Mouse (Mus musculus) gastrocnemius, postnatal 4 days (tissue): ENCODE measurements around the gene Bcan. TPM values are rescaled to one million over a fixed set of nuclear protein-coding genes. Genes with fewer than 3 reads are reported as not detected.

Source experiments
- DNase-seq, 2 experiments: peaks; one replicate each; pipeline ENCODE4 v3.0.0; 2021 to 2022; ENCODE audit warnings: low spot score in 2 of 2, mixed read lengths in 2 of 2
- long read RNA-seq, 2 experiments: library from polyadenylated mRNA; stranded (forward); transcript quantifications; one replicate each; pipeline ENCODE4 v2.0.0; 2021
- total RNA-seq, 2 experiments: library from RNA; stranded (reverse); gene quantifications; 2 replicates each; pipeline ENCODE4 v1.2.3; 2021

Bcan gene
- total RNA-seq, result under 1 TPM in 1 of 2 experiments, not detected in 1; 0.12 TPM
- long read RNA-seq, experiment 1, result 0 reads
- long read RNA-seq, experiment 2, result 0 reads

DNA sequence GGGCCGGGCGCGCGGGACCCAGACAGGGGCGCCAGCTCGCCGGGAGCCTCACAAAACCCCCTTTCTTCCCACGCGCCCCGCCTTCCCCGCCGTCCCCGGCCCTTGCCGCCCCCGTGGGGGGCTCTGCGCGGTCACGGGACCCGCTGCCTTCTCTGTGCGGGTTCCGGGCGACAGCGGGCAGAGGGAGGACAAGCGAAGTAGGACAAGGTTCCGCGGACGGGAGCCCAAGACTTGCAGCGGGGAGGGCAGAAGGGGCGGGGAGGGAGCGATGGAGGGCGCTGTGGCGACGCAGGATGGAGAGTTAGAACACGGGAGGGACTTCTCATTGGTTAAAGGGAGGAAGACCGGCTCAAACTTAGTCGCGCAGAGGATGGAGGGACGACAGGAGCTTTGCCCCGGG is at the start of gene Bcan:
Gene Bcan, minus strand, starts transcription at position 50 of the 400 bp plus-strand sequence.
- no peak for DNase-seq

DNA sequence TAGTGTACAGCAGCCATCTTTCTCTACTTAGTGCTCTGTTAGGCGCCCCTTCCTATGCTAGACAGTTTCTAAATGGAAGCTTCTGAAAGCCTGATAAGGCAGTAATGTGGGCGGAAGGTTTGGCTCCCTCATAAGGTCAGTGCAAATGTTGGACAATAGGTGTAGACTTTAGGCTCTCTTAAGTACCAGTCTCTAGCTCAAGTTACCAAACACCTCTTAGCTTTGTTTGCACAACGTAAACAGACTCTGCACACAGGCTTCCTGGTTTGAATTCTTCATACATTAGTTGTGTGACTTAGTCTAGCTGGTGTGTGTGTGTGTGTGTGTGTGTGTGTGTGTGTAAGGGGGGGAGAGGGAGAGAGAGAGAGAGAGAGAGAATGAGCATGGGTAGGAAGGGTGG is 49.5 kb upstream of the Bcan start:
- DNase-seq, result no peak

DNA sequence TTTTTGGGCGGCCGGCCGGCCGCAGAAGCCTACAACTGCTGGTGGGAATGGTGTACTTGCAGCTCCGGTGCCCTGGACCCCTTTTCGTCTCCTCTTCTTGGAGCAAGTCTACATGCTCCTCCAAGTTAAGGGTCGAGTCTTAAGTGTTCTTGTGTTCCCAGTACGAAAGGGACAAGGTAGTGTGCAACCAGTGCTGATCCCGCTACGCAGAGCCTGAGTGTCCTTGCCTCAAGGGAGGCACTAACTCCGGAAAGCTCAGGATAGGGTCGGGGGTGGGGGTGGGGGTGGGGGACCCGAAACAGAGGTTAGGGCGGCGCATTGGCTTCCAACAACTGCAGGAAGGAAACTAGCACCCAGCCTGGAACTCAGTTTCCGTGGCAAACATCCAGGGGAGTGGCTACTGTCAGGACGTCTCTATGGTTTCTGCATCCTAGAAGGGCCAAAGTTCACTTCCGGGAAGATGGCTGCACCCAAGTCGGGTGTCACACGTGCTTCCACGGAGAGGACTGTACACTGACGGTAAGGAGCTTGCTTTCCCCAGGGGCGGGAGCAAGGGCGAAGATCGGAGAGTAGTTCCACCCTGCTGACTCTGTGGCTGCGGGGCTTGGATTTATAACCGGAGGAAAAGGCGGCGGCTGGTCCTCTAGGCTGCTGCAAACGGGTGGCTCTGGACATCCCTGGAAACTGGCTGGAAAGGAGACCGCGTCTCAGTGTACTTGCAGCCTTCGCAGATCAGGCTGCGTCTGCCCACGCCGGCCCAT is 42.8 kb upstream of the Bcan start, which contains the start of gene Gpatch4:
Gene Gpatch4, plus strand, starts transcription at position 448 of the 761 bp plus-strand sequence.
- DNase-seq, result peak; percentile 43 to 85

DNA sequence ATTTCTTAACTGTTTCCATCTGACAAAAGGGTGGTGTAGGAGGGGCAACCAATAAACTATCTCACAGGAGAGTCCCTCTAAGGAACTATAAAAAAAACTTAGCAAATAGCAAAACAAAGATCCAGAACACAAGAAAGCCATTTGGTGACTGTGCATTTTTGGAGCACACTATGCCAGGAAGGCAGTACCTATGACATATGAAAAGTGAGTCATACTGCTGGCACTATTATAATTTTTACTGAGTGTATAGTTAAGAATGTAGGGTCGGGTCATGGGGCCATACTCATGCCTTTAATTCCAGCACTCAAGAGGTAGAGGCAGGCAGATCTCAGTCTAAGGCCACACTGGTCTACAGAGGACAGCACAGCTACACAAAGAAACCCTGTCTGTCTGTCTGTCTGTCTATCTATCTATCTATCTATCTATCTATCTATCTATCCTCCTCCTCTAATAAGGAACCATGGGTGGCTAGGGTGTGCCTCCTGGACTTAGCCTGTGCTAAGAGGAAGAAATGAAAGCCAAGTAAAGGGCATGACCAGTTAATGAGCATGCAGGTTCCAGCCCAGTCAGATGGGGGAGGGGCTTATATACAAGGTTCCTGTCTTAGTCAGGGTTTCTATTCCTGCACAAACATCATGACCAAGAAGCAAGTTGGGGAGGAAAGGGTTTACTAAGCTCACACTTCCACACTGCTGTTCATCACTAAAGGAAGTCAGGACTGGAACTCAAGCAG is 35.7 kb upstream of the Bcan start:
- DNase-seq, result no peak

DNA sequence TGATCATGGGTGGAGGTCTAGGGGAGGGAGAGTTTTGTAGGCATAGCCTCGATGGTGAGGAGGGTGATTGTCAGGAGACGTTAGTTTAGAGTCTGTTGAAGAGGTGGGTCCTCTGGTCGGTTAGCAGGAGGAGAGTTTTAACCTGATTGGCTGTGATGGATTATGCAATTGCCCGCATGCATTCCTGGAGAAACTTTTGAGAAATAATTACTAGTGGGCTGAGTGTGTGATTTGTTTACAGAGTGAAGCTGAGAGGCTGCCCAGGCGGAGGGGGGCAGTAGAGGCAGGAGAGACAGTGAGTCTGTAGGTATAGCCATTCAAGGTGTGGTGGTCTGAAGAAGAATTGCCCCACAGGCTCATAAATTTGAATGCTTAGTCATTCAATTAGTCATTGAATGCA is 33.5 kb upstream of the Bcan start:
- DNase-seq, result no peak

DNA sequence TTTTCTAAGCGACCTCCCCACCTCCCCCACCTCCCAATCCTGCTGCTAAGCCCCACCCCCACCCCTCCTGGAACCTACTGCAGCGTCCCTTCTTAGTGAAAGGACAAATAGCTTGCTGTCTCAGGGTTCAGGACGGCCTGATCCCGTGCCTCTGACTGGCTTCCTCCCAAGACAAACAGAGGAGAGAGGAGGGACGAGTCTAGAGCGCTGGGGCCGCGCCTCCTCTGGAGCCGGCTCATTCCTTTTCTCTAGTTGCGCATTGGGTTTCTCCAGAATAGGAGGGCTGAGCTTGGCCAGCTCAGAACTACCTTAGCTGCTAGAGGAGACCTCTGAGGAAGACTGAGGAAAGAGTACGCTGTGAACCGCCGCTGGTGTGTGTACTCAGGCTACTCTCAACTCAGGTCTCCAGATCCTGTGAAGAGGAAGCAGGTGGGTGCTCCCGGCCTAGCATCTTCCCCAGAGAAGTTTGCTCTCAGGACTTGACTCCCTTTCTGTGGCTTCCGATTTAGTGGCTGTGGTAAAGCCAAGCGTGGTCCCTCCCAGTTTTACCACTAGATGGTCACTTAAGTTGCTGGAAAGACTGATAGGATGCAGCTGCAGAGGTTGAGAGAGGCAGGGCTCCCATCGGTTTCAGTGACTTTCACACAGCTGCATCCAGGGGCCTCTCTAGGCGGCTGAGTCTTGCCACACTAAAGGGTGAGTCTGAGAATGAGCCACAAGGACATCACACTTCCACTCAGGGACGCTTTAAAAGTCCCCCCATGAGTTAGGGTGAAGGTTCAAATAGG is 30.8 kb upstream of the Bcan start:
- no peak for DNase-seq

DNA sequence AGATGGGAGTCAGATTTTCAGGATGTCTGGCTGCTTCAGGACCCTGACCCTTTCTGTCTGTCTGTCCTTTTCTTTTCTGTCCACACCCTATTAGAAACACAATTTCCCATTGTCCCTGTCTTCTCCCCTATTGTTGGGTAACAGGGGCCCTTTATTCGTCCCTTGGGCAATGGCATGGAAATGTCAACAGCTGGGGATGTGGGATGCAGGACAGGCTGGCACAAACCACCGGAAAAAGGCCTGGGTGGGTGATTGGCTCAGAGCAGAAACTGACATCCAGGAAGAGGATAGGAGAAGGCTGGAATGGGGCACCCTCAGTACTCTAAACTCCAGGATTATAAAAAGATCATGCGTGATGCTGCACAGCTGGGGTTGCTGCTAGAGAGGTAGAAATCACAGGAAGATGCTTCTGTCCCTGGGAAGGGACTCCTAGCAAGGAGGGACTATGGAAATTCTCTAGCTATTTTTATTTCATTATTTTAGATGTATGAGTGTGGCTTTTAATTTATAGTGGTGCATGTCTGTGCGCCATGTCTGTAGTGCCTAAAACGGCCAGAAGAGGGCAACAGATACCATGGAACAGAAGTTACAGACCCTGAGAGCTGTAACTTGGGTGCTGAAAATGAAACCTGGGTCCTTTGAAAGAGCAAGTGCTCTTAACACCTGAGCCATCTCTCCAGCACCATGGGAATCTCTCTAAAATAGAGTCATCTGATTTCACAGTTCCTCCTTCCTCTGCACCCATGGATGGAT is 27.6 kb upstream of the Bcan start, which contains the start of gene Hapln2:
Gene Hapln2, minus strand, starts transcription at position 150 of the 753 bp plus-strand sequence.
- DNase-seq, result no peak

DNA sequence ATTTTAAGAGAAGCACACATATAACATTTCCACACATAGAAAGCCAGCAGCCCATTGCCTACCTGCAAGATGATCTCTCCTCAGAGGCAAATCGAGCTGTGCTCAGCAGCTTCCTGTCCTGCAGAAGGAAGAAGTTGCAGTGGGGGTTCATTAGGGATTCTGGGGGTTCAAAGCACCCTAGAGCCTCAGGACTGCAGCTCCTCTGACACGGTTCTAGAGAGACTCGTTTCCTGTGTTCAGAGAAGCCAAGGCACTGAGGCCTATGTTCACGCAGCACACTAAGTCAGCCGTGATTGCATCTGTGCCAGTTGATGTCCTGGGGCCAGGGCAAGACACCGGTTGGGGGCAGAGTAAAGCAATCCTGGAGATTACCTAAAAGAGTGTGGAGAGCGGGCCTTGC is 26.8 kb upstream of the Bcan start:
- no peak for DNase-seq

DNA sequence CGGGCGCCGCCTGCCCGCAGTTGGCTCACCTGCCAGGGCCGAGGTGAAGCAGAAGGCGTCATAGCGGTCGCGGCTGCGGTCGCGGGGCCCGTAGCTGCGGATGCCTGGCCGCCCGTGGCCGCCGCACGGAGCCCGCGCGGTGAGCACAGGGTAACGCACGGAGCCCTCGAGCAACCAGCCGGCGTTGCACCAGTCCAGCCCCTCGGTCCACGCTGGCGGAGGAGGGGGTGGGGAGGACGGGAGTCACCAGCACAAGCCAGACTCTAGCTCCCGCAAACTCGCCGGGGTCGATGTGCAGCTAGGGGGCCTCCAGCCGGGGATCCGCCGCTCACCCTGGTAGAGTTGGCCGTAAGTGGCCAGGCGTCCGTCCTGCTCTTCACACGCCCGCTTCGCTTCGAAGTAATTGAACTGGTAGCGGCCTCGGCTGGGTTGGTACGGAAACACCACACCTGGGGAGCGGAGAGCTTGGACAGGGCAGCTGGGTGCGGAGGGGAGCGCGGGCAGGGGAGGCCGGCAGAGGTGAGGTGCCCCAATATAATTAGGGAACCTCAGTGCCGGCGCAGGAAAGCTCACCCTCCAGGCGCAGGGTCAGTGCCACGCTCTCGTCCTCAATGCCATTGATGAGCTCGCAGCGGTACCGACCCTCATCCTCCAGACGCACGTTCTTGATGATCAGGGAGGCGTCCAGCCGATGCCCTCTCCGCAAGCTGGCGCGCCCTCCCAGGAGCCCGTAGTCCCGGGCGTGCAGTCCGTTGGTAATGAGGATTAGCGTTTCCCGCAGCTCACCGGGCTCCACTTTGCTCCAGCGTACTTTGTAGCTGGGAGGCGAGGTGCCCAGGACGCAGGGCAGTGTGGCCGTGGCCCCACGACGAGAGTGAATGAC is 23.4 kb upstream of the Bcan start:
- peak in 1 of 2 experiments; percentile 24 for DNase-seq

DNA sequence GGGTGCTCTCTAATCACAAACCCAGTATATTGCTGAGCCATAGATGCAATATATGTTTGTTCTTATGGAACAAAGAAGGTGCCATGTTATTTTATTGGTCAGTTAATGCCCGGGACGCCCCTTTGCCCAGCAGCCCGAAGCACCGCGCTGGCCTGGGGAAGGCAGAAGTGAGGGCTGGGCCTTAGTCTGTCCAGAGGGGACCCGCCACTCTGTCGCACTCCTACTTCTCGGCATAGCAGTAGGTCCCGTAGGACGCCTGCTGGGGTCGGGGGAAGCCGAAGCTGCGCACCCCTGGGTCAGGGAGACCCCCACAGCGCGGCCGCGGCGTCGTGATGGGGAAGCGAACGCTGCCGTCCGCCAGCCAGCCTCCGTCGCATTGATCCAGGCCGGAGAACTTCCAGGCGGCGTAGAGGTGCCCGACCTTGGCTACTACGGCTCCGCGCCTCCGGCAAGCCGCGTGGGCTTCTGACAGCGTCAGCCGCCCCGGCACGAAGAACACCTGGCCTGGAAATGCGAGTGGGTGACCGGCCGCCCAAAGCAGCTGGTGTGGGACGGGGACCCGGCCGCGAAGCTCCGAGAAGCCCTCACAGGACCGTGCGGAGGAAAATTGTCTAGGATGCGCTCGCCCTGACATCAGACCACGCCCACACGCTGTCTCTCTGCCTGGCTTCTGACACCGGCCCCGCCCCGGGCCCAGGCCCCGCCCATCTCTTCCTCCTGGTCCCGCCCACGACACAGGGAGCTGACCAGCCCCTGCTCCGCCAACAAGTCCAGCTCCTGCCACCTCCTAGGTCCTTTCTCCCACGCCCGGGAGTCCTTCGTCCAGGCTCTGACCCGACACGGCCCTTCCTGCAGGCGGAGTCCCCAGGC is 22.5 kb upstream of the Bcan start:
- peak; percentile 56 to 81 for DNase-seq

DNA sequence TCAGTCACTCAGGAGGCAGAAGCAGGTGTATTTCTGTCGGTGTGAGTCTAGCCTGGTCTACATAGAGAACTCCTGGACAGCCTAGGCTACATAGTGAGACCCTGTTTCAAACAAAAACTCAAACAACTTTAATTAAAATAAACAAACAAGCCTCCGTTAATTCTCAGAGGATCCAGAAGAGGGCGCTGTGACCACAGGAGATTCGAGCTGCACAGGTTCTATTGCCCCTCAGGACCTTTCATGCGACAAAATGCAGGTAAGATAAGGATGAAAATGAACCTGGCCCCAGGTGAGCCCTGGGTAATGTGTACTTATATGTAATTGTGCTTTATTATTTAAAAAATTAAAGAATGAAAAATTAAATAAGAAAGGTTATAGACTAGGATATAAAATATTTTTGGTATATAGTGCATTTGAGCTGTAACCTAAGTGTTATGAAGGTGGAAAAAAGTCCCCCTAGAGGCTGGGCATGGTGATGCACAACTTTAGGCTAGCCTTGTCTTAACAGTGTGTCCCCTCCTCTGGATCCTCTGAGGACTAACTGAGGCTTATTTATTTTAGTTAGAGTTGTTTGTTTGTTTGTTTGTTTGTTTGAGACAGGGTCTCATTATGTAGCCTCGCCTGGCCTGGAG is 10.7 kb upstream of the Bcan start:
- DNase-seq, result no peak

DNA sequence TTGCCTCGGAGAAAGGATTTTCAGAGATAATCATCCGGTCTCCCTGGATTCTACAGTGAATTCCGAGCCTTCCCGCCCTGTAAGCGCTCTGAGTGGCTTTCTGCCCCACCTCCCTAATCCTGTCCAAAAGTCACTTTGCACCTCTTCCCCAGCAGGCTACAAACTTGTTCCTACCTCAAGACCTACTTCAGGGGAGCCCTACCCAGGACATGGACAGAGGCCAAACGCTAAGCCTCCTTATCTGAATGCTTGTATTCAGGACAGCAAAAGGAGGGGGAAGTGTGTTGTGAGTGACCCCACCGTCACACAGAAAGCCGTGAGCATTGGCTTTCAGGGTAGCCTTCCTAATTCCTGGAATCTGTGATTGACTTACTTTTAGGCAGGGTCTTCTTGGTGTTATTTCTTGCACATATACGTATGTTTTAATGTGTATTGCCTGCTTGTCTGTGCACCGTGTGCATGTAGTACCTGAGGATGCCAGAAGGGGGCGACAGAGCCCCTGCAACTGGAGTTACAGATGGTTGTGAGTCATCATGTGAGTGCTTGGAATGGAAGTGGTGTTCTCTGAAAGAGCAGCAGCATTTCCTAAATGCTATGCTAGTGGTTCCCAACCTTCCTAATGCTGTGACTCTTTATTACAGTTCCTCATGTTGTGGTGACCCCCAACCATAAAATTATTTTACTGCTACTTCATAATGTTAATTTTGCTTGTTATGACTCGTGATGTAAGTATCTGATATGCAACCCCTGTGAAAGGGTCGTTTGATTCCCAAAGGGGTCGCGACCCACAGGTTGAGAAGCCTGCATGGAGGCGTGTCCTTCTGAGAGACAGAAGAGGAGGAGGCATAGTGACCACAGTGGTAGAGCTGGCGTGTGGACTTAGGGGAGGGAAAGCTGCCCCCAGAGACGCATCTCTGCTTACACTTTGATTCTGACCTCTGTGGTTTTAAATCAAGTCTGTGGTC is 6.1 kb upstream of the Bcan start:
- no peak for DNase-seq

DNA sequence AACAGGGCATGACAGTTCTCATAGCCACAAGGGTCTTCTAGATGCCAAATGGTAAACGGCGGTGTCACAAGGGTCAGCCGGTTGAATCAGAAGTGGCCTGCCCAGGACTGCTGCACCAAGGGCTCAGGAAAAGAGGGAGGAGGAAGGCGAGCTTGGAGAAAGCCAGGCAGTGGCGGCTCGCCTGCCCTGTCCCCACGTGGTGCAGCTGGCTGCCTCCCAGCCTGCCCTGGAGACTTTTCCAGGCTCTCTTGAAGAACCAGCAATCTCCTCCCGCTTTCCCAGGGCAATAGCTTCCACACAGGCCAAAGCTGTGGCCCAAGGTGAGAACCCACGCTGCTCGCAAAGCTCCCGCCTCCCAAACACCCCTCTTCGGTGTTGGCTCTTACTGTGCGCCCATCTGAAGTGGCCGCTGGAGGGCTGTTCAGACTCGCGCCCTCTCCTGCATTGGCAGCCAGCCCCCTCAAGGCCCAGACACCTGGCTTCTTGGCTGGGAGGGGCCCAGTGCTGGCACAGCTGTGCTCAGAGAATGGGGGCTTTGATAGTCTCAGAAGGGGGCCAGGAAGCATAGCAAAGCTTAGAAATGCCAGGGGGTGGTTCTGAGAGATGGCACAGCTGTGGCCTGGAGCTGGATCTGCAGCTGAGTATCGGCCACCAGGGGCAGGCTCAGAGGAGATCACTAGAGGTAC is 2.4 kb upstream of the Bcan start:
- peak in 1 of 2 experiments; percentile 27 for DNase-seq

DNA sequence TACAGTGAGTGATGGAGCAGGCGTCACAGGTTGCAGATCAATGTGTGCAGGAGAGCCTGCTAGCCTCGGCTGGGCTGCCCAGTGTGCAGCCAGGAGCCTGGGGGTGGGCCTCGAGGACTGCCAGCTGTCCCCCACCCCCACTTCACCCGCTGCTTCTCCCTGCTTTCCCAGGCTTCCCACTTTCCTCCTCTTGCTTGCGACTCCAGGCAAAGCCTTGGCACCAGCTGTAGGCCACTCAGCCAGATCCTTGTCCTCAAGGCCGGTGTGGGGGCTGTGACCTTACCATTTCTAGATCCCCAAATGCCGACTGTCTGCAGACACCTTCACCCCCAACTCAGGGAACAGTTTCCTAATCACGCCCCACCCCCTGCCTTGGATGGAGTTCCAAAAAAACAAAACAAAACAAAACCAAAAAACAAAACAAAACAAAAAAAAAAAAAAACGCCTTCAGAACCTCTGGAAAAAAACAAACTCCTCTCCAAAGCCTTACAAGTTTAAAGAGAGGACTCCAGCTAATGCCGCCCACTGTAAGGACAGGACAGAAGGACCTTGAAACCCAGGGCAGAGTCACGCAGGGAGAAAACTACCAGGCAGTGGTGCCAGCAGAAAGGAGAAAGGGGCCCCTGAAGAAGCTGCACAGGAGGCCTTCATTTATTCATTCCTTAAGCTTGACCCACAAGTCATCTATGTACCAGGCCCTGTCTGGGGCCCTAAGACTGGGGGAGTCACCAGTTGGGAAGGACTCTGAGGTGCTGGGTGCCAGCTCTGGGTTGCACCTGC is 976 bp upstream of the Bcan start:
- DNase-seq, result no peak

DNA sequence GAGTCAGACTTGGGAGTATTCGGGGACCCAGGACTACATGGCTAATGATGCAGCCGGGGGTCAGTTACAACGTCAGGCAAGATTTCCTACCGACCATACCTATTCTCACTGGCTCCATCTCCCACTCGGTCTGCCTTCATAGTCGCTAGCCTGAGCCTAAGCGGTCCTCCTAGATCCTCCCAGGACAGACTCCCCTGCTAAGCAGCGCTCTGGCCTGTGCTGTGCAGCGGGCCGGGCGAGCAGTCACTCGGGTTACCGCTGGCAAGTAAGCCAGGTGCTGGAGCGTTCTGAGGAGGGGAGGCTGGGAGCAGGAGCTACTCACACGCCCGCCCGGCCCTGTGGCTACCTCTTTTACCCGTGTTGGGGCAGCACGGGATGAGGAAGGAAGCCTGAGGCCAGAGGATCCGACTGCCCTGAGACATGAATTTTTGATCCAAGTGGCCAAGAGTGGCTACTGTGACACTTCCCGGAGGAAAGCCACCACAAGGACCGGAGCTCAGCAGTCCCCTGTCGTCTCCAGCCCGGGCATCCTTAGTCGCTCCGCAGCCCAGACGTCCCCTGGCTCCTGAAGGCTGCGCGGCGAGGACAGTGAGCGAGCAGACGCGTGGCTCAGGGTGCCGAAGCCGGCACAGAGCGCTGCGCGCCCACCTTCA is 661 bp downstream of the Bcan start:
- peak in 1 of 2 experiments; percentile 15 for DNase-seq
